Comparison of ENCODE assay signal across 13 mouse cellular contexts in the genomic region with DNA sequence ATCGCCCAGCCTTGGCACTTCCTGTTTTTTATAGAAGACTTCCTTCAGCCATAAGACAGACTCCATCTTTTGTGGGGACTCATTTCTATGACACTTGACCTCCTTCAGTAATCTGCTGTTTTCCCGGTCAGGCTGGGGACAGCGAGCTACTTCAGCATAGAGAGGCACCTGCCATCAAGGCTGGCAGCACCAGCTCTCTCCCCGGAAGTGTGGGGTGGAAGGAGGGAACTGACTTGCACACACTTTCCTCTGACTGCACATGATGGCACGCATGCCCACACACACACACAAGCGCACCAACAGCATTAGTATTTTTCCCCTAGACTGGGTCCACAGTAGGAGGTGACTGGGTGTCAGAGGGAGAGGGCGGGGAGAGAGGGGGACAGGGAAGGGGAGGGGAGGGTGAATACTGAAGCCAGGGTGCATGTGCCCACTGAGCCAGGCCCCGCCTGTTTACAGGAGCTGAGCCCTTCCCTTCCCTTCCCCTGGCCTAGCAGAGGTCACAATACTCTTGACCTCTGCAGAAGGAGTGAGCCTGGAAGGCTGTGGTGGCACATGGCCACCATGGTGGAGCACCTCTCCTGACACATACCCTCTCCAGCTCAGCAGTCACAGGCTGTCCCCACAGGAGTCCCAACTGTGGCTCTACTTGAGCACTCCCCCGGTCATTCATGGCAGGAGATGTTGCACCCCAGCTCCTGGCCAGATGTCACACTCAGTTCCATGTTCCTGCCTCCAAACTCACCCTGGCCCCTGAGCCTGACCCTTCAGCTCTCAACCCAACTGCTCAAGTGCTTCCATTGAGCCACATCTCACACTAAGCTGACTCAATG. TPM values are rescaled to one million over a fixed set of nuclear protein-coding genes. Genes with fewer than 3 reads are reported as not detected.
DNase-seq lines count a peak whose midpoint lies in the region; ATAC-seq and TF ChIP-seq lines count a peak whose summit lies in the region.
"Had no signal": no experiment of that assay in that cellular context is flagged by ENCODE, and none has a peak within 500 bp of the region (broad histone marks: within the 10 kb centered on the region; RNA-seq: fewer than 3 reads in every experiment).

No protein-coding gene starts in this region.

- H3K4me1 ChIP-seq in liver, embryonic 11.5 days (replicated peaks; ENCODE audit: control insufficient read depth, insufficient read depth, low read length): peaks cover 14% of the 10 kb centered on the region
- peaks cover 2% of the 10 kb centered on the region; the same call in 1 of the 2 replicates for H3K4me1 ChIP-seq in bone marrow, adult 2 months (ENCODE audit: control insufficient read depth, insufficient read depth, low read length)
- peaks cover 15% of the 10 kb centered on the region for H3K4me1 ChIP-seq in hindbrain, embryonic 12.5 days

- DNase-seq in liver, embryonic 11.5 days (ENCODE audit: low spot score): no peak
- no peak for DNase-seq in liver
- no peak for DNase-seq in yolk sac, embryonic 10.5 days (ENCODE audit: low spot score)
- no peak for DNase-seq in embryo, embryonic 10 days (ENCODE audit: low spot score)
- DNase-seq: adrenal gland, adult 2 months; thymus, adult 18-20 months had no signal

- peak overlapping the region; percentile 15; the same call in 1 of the 2 replicates for H3K27ac ChIP-seq in liver, embryonic 11.5 days (ENCODE audit: low read depth, low read length)
- H3K27ac ChIP-seq in bone marrow, adult 2 months (ENCODE audit: control insufficient read depth, insufficient read depth, low read depth, low read length, poor library complexity): peak overlapping the region; percentile 5; the same call in 1 of the 2 replicates
- no peak overlapping the region for H3K27ac ChIP-seq in hindbrain, embryonic 12.5 days
- H3K27ac ChIP-seq: macrophage had no signal

- H3K4me2 ChIP-seq in liver, embryonic 11.5 days: no peak overlapping the region
- no peak overlapping the region for H3K4me2 ChIP-seq in hindbrain, embryonic 12.5 days (replicated peaks)

- H3K36me3 ChIP-seq in liver, embryonic 11.5 days (ENCODE audit: control insufficient read depth, insufficient read depth, low read length): peaks cover 15% of the 10 kb centered on the region
- peaks cover 12% of the 10 kb centered on the region for H3K36me3 ChIP-seq in hindbrain, embryonic 12.5 days

- H3K9me3 ChIP-seq in liver, embryonic 11.5 days (ENCODE audit: control insufficient read depth, low read length): no peaks in the 10 kb centered on the region
- H3K9me3 ChIP-seq in hindbrain, embryonic 12.5 days (replicated peaks): no peaks in the 10 kb centered on the region

- WGBS in liver, embryonic 11.5 days: 80% methylated on average over 9 of the region's 9 CpGs
- WGBS in bone marrow, adult 2 months: 62% methylated on average over 9 of the region's 9 CpGs
- 84% methylated on average over 9 of the region's 9 CpGs for WGBS in hindbrain, embryonic 12.5 days

- H3K4me3 ChIP-seq in liver, embryonic 11.5 days (ENCODE audit: low read depth, low read length): no peak overlapping the region
- H3K4me3 ChIP-seq in bone marrow, adult 2 months (replicated peaks; ENCODE audit: control insufficient read depth, low read depth, low read length): no peak overlapping the region
- H3K4me3 ChIP-seq in hindbrain, embryonic 12.5 days: no peak overlapping the region

- no peaks in the 10 kb centered on the region for H3K27me3 ChIP-seq in liver, embryonic 11.5 days (replicated peaks; ENCODE audit: control insufficient read depth, insufficient read depth, low read length)
- no peaks in the 10 kb centered on the region for H3K27me3 ChIP-seq in hindbrain, embryonic 12.5 days

- no peak overlapping the region for H3K9ac ChIP-seq in liver, embryonic 11.5 days (ENCODE audit: low read depth, low read length)
- no peak overlapping the region for H3K9ac ChIP-seq in hindbrain, embryonic 12.5 days

- TF ChIP-seq CTCF in bone marrow, adult 2 months (IDR thresholded peaks at IDR 0.05; ENCODE audit: control insufficient read depth, insufficient read depth, low read length): no peak

- no peak for TF ChIP-seq POLR2A in bone marrow, adult 2 months (IDR thresholded peaks at IDR 0.05; ENCODE audit: borderline replicate concordance, control insufficient read depth, low read depth, low read length)

- ATAC-seq in liver, embryonic 11.5 days (replicated peaks; ENCODE audit: low FRiP score): no peak
- peak; percentile 78 for ATAC-seq in CD4-positive, CD25-positive, alpha-beta regulatory T cell, adult 4 months
- ATAC-seq in megakaryocyte-erythroid progenitor cell, adult 5-6 weeks (replicated peaks; ENCODE audit: low FRiP score, low TSS enrichment, poor library complexity, severe bottlenecking): 0 out of 2 replicates have a peak, but pooled peaks have one; percentile 17
- no peak for ATAC-seq in hindbrain, embryonic 12.5 days (ENCODE audit: low FRiP score)
- ATAC-seq: forebrain, embryonic 16.5 days had no signal

RNA-seq across cellular contexts. Expression of gene Ube2v1, which starts 10.4 kb away (rescaled TPM):
- polyA plus RNA-seq in liver, embryonic 11.5 days (2014; fragmentation: Nextera tagmentation; extraction: Ambion mirVana): 304 and 308 TPM in 2 replicates
- 100 to 1,000 TPM; 373 to 544 TPM for polyA plus RNA-seq in CD4-positive, CD25-positive, alpha-beta regulatory T cell, adult 4 months (2017; shearing (Covaris generic))
- 73.5 and 124 TPM in 2 replicates for polyA plus RNA-seq in bone marrow, adult 2 months (2011; ENCODE audit: insufficient read depth, insufficient read length, low replicate concordance, missing spikeins)
- total RNA-seq in megakaryocyte-erythroid progenitor cell, adult 5-6 weeks (2014; fragmentation: Nextera tagmentation): 194 and 207 TPM in 2 replicates
- total RNA-seq in megakaryocyte-erythroid progenitor cell, adult 5-6 weeks (2017): 46.6 and 78.6 TPM in 2 replicates
- 290 and 291 TPM in 2 replicates for polyA plus RNA-seq in hindbrain, embryonic 12.5 days (2016; fragmentation: Nextera tagmentation; extraction: Ambion mirVana)

RNA-seq across cellular contexts. Expression of gene Gm20431, which starts 39.8 kb away (rescaled TPM):
- 3.8 and 4.9 TPM in 2 replicates for polyA plus RNA-seq in liver, embryonic 11.5 days (2014; fragmentation: Nextera tagmentation; extraction: Ambion mirVana)
- not detected for polyA plus RNA-seq in CD4-positive, CD25-positive, alpha-beta regulatory T cell, adult 4 months (2017; shearing (Covaris generic))
- polyA plus RNA-seq in bone marrow, adult 2 months (2011; ENCODE audit: insufficient read depth, insufficient read length, low replicate concordance, missing spikeins): not detected in 2 replicates
- 16.1 TPM in 1 of 2 replicates, not detected in the other for total RNA-seq in megakaryocyte-erythroid progenitor cell, adult 5-6 weeks (2014; fragmentation: Nextera tagmentation)
- not detected in 2 replicates for total RNA-seq in megakaryocyte-erythroid progenitor cell, adult 5-6 weeks (2017)
- 16.9 and 18.8 TPM in 2 replicates for polyA plus RNA-seq in hindbrain, embryonic 12.5 days (2016; fragmentation: Nextera tagmentation; extraction: Ambion mirVana)
- polyA plus RNA-seq: large intestine, adult 2 months; macrophage had no signal

Comparison
In these comparisons a context has a peak if more than half of its experiments do, and no peak if none do; other contexts are left out.
1. ATAC-seq: peak in CD4-positive, CD25-positive, alpha-beta regulatory T cell, adult 4 months (single experiment) and megakaryocyte-erythroid progenitor cell, adult 5-6 weeks (single experiment); none in liver, embryonic 11.5 days (single experiment) and hindbrain, embryonic 12.5 days (single experiment).